Mouse (Mus musculus) neural tube, embryonic 14.5 days (tissue): ENCODE results near the gene Kctd15. TPM values are rescaled to one million over a fixed set of nuclear protein-coding genes. Genes with fewer than 3 reads are reported as not detected.

Source experiments
- ATAC-seq: fragments of 200-750 bp; cut with Nextera tagmentation; 2 replicates; pipeline ENCODE4 v1.8.0; 2017; ENCODE audit warnings: low read depth, mild to moderate bottlenecking, moderate TSS enrichment, moderate library complexity
- H3K27ac ChIP-seq: fragments of 300-500 bp; sonication (generic); 2 replicates; pipeline ENCODE4 v1.5.1; 2014; ENCODE audit warnings: low read depth, mild to moderate bottlenecking, control low read depth, low read length, moderate library complexity, mixed read lengths
- H3K27me3 ChIP-seq: fragments of 300-500 bp; sonication (generic); 2 replicates; pipeline ENCODE4 v1.6.1; 2014; ENCODE audit warnings: low read length; ENCODE audit not compliant: control insufficient read depth, insufficient read depth
- H3K36me3 ChIP-seq: fragments of 300-500 bp; sonication (generic); 2 replicates; pipeline ENCODE4 v1.6.1; 2014; ENCODE audit warnings: low read length, mixed read lengths; ENCODE audit not compliant: control insufficient read depth, insufficient read depth
- H3K4me1 ChIP-seq: fragments of 300-500 bp; sonication (generic); 2 replicates; pipeline ENCODE4 v1.6.1; 2014; ENCODE audit warnings: low read length; ENCODE audit not compliant: control insufficient read depth, insufficient read depth
- H3K4me2 ChIP-seq: fragments of 300-500 bp; sonication (generic); 2 replicates; pipeline ENCODE4 v1.6.1; 2014; ENCODE audit warnings: mild to moderate bottlenecking, low read depth, low read length, control low read depth
- H3K4me3 ChIP-seq: fragments of 300-500 bp; sonication (generic); 2 replicates; pipeline ENCODE4 v1.5.1; 2014; ENCODE audit warnings: low read depth, low read length, control low read depth, mixed read lengths
- H3K9ac ChIP-seq: fragments of 300-500 bp; sonication (generic); replicated peaks from 2 replicates; pipeline ENCODE4 v1.6.1; 2014; ENCODE audit warnings: low read depth, mild to moderate bottlenecking, control low read depth, low read length, mixed read lengths
- H3K9me3 ChIP-seq: fragments of 300-500 bp; sonication (generic); 2 replicates; pipeline ENCODE4 v1.6.1; 2016; ENCODE audit warnings: low read length; ENCODE audit not compliant: control insufficient read depth
- WGBS: fragments of 180-500 bp; shearing (Covaris S2); extraction: QIAGEN DNeasy Blood & Tissue Kit; methylation state at CpG from one replicate; pipeline ENCODE4 v1.1.7; 2014; 5-methylcytosine and 5-hydroxymethylcytosine counted together
- polyA plus RNA-seq: library from polyadenylated mRNA; unstranded; fragments of >200 nt; fragmentation: Nextera tagmentation; extraction: Ambion mirVana; gene quantifications from 2 replicates; pipeline ENCODE4 v1.2.1, GENCODE M21; 2014

The Kctd15 gene
- polyA plus RNA-seq, 1 experiment from 2014 or later = 11.8 TPM

GRCm38 (mm10) chr7:34675120-34675790 is 18.7 kb upstream of the Kctd15 start:
- no peaks in the 10 kb centered on the region for H3K4me1 ChIP-seq
- peak overlapping the region; percentile 26; the same call in 1 of the 2 replicates for H3K4me3 ChIP-seq
- no peak overlapping the region for H3K9ac ChIP-seq
- peaks cover 17% of the 10 kb centered on the region for H3K27me3 ChIP-seq
- no peaks in the 10 kb centered on the region for H3K9me3 ChIP-seq
- no peaks in the 10 kb centered on the region for H3K36me3 ChIP-seq
- H3K27ac ChIP-seq = no peak overlapping the region
- 13% methylated on average over 42 of the region's 42 CpGs for WGBS
- peak overlapping the region; percentile 42 for H3K4me2 ChIP-seq
- no peak for ATAC-seq

- Histone ChIP-seq H3K4me1 (no peaks in the 10 kb centered on the region), H3K36me3 (no peaks in the 10 kb centered on the region), H3K9ac (no peak overlapping the region), H3K27ac (no peak overlapping the region), H3K4me3 (no peak overlapping the region), H3K4me2 (no peak overlapping the region), H3K27me3 (peaks cover 17% of the 10 kb centered on the region), H3K9me3 (no peaks in the 10 kb centered on the region)
- ATAC-seq = no peak
- WGBS = 76% methylated on average over 4 of the region's 4 CpGs
These were observed 16.4 kb upstream of the Kctd15 start for GRCm38 (mm10) chr7:34672916-34673315.

DNA sequence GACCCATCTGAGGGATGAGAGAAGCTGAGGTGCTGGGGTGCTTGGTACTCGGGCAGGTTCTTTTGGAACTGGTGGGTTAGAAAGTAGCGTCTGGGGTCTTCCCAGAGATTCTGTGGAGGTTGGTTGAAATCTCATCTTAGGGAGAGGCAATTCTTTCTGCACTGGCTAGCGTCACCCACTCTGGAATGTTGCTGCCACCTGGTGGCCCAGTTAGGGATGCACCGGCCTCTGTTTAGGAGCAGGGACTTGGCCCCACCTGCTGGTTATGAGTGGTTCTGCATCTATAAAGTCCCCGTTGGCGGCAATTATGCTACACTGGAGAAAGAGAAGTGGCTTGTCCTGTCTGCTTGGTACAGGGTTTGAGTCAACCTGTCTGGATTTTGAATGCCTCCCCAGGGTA is 15.4 kb upstream of the Kctd15 start:
- Histone ChIP-seq H3K27ac (no peak overlapping the region), H3K27me3 (peaks cover 17% of the 10 kb centered on the region), H3K9me3 (no peaks in the 10 kb centered on the region), H3K4me1 (no peaks in the 10 kb centered on the region), H3K4me3 (no peak overlapping the region), H3K9ac (no peak overlapping the region), H3K4me2 (no peak overlapping the region), H3K36me3 (no peaks in the 10 kb centered on the region)
- 0% methylated on average over 6 of the region's 6 CpGs for WGBS
- ATAC-seq = peak; percentile 65; the same call in 1 of the 2 replicates

- WGBS = 89% methylated on average over 3 of the region's 3 CpGs
- no peak overlapping the region for H3K27ac ChIP-seq
- H3K4me2 ChIP-seq = no peak overlapping the region
- no peak for ATAC-seq
- H3K9ac ChIP-seq = no peak overlapping the region
- H3K27me3 ChIP-seq = peaks cover 16% of the 10 kb centered on the region
- H3K9me3 ChIP-seq = no peaks in the 10 kb centered on the region
- H3K4me1 ChIP-seq = no peaks in the 10 kb centered on the region
- no peak overlapping the region for H3K4me3 ChIP-seq
- no peaks in the 10 kb centered on the region for H3K36me3 ChIP-seq
These were observed 14.2 kb upstream of the Kctd15 start for GRCm38 (mm10) chr7:34670778-34671177.

DNA sequence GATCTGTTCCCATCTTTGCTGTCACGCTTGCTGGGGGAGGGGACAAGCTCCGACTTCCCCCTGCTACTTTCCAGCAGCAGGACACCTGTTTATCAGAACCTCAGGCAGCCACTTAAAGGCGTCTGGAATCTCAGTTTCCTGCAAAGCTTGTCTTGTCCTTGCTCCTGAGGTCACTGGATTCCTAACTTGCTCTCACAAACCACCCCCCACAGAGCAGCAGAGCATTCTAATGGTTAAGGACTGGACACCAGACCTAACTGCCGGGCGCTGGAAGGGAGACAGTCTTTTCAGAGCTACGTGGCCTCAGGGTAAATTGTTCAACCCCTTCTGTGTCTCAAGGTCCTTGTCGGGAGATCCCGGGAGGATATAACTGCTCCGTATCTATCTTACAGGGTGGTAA is 12.8 kb upstream of the Kctd15 start:
- Histone ChIP-seq H3K27me3 (peaks cover 4% of the 10 kb centered on the region), H3K9ac (no peak overlapping the region)

GRCm38 (mm10) chr7:34667874-34668273 is 11.3 kb upstream of the Kctd15 start:
- Histone ChIP-seq H3K4me1 (no peaks in the 10 kb centered on the region), H3K4me3 (no peak overlapping the region), H3K27ac (no peak overlapping the region), H3K4me2 (no peak overlapping the region), H3K9me3 (no peaks in the 10 kb centered on the region), H3K27me3 (no peaks in the 10 kb centered on the region), H3K36me3 (no peaks in the 10 kb centered on the region), H3K9ac (no peak overlapping the region)
- 73% methylated on average over 15 of the region's 16 CpGs for WGBS
- no peak for ATAC-seq

More for the DNA sequence above, 12.8 kb upstream of the Kctd15 start:
- Histone ChIP-seq H3K36me3 (no peaks in the 10 kb centered on the region), H3K9me3 (no peaks in the 10 kb centered on the region), H3K4me1 (no peaks in the 10 kb centered on the region), H3K4me3 (no peak overlapping the region), H3K4me2 (no peak overlapping the region), H3K27ac (no peak overlapping the region)
- WGBS = 17% methylated on average over 9 of the region's 9 CpGs
- no peak for ATAC-seq

DNA sequence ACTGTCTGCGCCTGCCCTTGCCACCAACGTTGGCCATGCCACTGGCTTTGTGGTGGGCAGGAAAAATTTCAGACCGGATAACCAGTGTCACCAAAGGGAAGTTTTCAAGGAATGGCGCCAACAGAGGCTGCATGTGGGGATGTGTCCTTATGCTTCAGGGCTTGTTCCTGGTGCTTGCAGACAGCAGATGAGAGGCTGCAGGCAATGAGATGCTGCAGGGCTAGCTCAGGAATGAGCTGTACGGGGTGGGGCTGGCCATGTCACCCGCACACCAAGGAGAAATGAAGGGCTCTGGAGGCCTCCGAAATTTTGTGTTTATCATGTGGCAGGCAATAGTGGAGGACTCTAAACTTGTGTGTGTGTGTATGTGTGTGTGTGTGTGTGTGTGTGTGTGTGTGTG is 6.6 kb upstream of the Kctd15 start:
- no peak overlapping the region for H3K4me3 ChIP-seq
- H3K9me3 ChIP-seq = no peaks in the 10 kb centered on the region
- no peak overlapping the region for H3K4me2 ChIP-seq
- no peak overlapping the region for H3K27ac ChIP-seq
- ATAC-seq = no peak
- H3K27me3 ChIP-seq = no peaks in the 10 kb centered on the region
- 0 out of 2 replicates have a peak, but pooled peaks cover 4% of the 10 kb centered on the region for H3K4me1 ChIP-seq
- H3K36me3 ChIP-seq = no peaks in the 10 kb centered on the region
- WGBS = 44% methylated on average over 7 of the region's 7 CpGs
- no peak overlapping the region for H3K9ac ChIP-seq

DNA sequence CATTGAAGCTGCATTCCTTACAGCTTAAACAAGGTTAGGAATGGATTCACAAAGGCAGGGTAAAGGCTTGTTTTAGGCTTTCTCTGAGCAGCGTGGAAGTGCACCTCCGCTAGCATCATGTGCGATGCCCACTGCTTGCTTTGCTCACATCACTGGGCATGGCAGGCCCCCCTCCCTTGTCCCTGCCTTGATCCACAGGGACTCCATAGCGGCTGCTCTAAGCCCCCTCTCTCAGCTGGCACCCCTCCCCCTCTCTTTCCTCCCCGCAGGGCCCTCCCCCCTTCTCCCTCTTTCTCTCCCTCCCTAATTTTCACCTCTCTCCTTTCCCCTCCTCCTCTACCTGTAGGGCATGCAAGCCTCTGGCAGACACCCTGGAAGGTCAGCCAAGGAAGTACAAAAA is 5.7 kb upstream of the Kctd15 start:
- no peak overlapping the region for H3K9ac ChIP-seq
- H3K27me3 ChIP-seq = no peaks in the 10 kb centered on the region
- no peak overlapping the region for H3K4me3 ChIP-seq
- peak; percentile 45; the same call in 1 of the 2 replicates for ATAC-seq
- 0 out of 2 replicates have a peak, but pooled peaks cover 4% of the 10 kb centered on the region for H3K4me1 ChIP-seq
- 14% methylated on average over 5 of the region's 5 CpGs for WGBS
- no peaks in the 10 kb centered on the region for H3K36me3 ChIP-seq
- H3K9me3 ChIP-seq = no peaks in the 10 kb centered on the region
- H3K4me2 ChIP-seq = no peak overlapping the region
- H3K27ac ChIP-seq = no peak overlapping the region

DNA sequence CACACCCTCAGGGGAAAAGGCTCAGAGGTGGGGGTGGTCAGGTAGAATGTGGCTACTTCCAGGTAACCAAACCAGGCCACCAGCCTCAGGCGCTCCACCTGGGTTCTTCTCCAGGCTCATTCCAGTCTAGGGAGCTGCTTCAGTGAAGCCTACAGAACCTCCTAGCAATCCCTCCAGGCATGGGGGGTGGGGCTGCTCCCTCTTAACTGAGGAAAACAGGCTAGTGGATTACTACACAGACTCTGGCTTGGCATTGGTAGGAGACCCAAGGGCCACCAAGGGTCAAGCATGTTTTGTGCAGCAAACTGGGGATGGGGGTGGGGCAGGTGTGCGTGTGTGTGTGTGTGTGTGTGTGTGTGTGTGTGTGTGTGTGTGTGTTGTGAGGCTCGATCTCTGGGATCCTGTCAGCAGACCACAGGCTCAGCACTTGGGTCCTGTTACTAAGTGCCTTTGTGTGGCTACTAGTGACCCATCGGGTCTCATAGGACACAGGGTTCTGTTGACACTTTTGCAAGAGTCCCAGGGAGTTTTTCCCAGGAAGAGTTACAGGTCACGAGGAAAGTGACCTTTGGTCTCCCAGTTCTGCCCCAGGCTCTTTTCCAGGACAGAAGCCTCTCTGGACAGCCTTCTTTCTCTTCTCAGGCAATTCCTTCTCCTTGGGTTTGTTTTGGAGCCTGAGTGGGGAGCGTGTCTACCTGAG is 3.0 kb upstream of the Kctd15 start:
- ATAC-seq = no peak
- Histone ChIP-seq H3K9ac (no peak overlapping the region), H3K9me3 (no peaks in the 10 kb centered on the region), H3K27me3 (no peaks in the 10 kb centered on the region), H3K4me1 (0 out of 2 replicates have a peak, but pooled peaks cover 4% of the 10 kb centered on the region), H3K36me3 (no peaks in the 10 kb centered on the region), H3K4me3 (no peak overlapping the region), H3K4me2 (no peak overlapping the region), H3K27ac (no peak overlapping the region)
- 85% methylated on average over 6 of the region's 6 CpGs for WGBS
